Mouse (Mus musculus) adrenal gland, adult 18-20 months (tissue): ENCODE results near the gene Shisa5. TPM values are rescaled to one million over a fixed set of nuclear protein-coding genes. Genes with fewer than 3 reads are reported as not detected.
A peak's percentile ranks its signal among the peaks of the same experiment; 100 is the strongest.

ENCODE experiments used
- DNase-seq, 2 experiments: peaks; one replicate each; pipeline ENCODE4 v3.0.0; 2021 to 2022; ENCODE audit warnings: low spot score in 2 of 2
- total RNA-seq, 2 experiments: library from RNA; stranded (reverse); gene quantifications; 1 replicate in 1 of 2; 2 replicates in 1 of 2; pipeline ENCODE4 v1.2.3; 2021

Shisa5 gene
- total RNA-seq, 2 experiments from 2014 or later = 126 to 137 TPM

- no peak for DNase-seq
Measured at GRCm38 (mm10) chr9:109052490-109053260, 14.3 kb downstream of the Shisa5 start.

GRCm38 (mm10) chr9:109053366-109053765, 15.0 kb downstream of the Shisa5 start:
- no peak for DNase-seq

GRCm38 (mm10) chr9:109053851-109054250, 15.5 kb downstream of the Shisa5 start:
- no peak for DNase-seq

GRCm38 (mm10) chr9:109054712-109055111, 16.3 kb downstream of the Shisa5 start:
- DNase-seq = peak; percentile 46 to 49

GRCm38 (mm10) chr9:109055271-109056030, 17.1 kb downstream of the Shisa5 start:
- DNase-seq = no peak

- no peak for DNase-seq
Measured at GRCm38 (mm10) chr9:109056081-109056690, 17.8 kb downstream of the Shisa5 start.

GRCm38 (mm10) chr9:109056916-109057315, 18.6 kb downstream of the Shisa5 start:
- no peak for DNase-seq

- DNase-seq = no peak
Measured at GRCm38 (mm10) chr9:109057543-109057942, 19.2 kb downstream of the Shisa5 start.

GRCm38 (mm10) chr9:109058006-109058765, 19.8 kb downstream of the Shisa5 start:
- DNase-seq = no peak

- DNase-seq = peak; percentile 85 to 90
Measured at GRCm38 (mm10) chr9:109059136-109059903, 21.0 kb downstream of the Shisa5 start, which contains the start of gene Trex1. Trex1 (minus strand) TSS chr9:109059734.

- DNase-seq = no peak
Measured at GRCm38 (mm10) chr9:109060184-109060897, 22.0 kb downstream of the Shisa5 start.

- no peak for DNase-seq
Measured at GRCm38 (mm10) chr9:109060898-109061295, 22.5 kb downstream of the Shisa5 start.

GRCm38 (mm10) chr9:109068095-109068735, 29.9 kb downstream of the Shisa5 start:
- no peak for DNase-seq

- DNase-seq = peak; percentile 91
Measured at GRCm38 (mm10) chr9:109073661-109074573, 35.6 kb downstream of the Shisa5 start, which contains the start of gene Atrip. Atrip (minus strand) TSS chr9:109074124.

- DNase-seq = no peak
Measured at GRCm38 (mm10) chr9:109080516-109080915, 42.2 kb downstream of the Shisa5 start.

GRCm38 (mm10) chr9:109081749-109082123, 43.4 kb downstream of the Shisa5 start:
- DNase-seq = no peak

- DNase-seq = peak; percentile 72 to 78
Measured at GRCm38 (mm10) chr9:109082124-109082800, 43.9 kb downstream of the Shisa5 start, which contains the start of the genes Ccdc51 and Tma7. Ccdc51 (plus strand) TSS chr9:109082493. Tma7 (minus strand) TSS chr9:109082587.
